Mouse (Mus musculus): ENCODE results near the gene Srrm2. TPM values are rescaled to one million over a fixed set of nuclear protein-coding genes. Genes with fewer than 3 reads are reported as not detected.

Srrm2 gene
- polyA plus RNA-seq, 1 experiment from 2014 or later: 744 TPM

DNA sequence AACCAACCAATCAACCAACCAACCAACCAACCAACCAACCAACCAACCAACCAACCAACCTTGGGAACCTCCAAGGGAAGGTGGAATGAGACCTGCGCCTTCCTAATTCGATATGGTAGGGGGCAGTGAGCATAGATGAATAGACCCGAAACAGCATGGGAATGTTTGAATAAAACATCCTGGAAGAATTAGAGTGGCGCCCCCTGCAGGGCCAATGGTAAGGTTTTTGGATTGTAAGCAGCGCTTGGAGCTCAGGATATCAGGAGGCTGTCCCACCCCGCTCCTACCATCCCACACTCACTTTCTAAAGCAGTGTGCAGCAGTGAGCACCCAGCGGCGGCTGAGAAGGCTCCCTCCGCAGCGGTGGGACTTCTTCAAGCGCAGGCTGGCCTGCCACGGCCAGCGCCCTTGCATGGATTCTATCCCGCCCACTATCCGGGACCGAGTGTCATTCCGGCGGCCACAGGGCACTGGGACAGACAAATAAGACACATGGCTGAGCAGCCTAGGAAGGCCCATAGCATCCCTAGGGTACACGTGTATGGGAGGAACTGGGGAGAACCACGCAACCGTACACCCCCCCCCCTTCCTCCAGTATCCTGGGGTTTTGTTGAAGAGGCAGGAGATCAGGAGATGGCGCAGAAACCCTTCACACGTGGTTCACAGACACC, 52.9 kb downstream of the Srrm2 start:
- Histone ChIP-seq H3K27ac (replicated peaks) (no peak overlapping the region), H3K36me3 (no peaks in the 10 kb centered on the region), H3K4me3 (no peak overlapping the region), H3K27me3 (peaks cover 20% of the 10 kb centered on the region; the same call in 1 of the 2 replicates), H3K9ac (replicated peaks) (no peak overlapping the region), H3K4me2 (replicated peaks) (peak overlapping the region; percentile 38; the same call in 1 of the 2 replicates), H3K9me3 (no peaks in the 10 kb centered on the region), H3K4me1 (no peaks in the 10 kb centered on the region)
- ATAC-seq (ENCODE audit: low FRiP score, low read depth): no peak
- 46% methylated on average over 23 of the region's 23 CpGs for WGBS

DNA sequence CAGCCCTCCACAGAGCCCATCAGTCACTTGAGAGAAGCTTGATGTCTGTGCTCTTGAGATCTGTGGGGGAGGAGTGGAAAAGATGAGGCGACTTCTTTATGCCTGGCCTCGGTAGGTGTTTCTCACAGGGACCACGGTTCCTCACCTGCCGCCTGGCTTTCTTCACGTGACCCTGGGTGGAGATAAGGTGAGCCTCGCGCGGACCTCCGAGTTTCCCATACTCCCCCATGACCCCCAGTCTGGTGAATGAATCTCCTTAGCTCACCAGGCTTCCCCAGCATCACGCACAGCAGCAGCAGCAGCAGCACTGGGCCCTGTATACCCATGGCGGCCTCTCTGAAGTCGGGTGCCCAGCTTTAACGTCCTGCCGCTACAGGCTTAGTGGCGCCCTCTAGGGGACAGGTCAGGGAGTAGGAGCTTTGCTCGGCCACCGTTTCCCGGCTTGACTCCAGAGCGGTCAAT, 53.5 kb downstream of the Srrm2 start, which contains the start of the genes Prss32 and Prss41:
Gene Prss32, plus strand, starts transcription at position 44 of the 462 bp plus-strand sequence.
Gene Prss41, minus strand, starts transcription at position 361 of the 462 bp plus-strand sequence.
- Histone ChIP-seq H3K9me3 (no peaks in the 10 kb centered on the region), H3K4me2 (replicated peaks) (peak within 1 kb of the TSS; percentile 38), H3K4me3 (peak within 1 kb of the TSS; percentile 19; the same call in 1 of the 2 replicates), H3K27ac (replicated peaks) (no peak within 1 kb of the TSS), H3K9ac (replicated peaks) (no peak within 1 kb of the TSS), H3K4me1 (no peaks in the 10 kb centered on the region), H3K36me3 (no peaks in the 10 kb centered on the region), H3K27me3 (peaks cover 20% of the 10 kb centered on the region; the same call in 1 of the 2 replicates)
- ATAC-seq (ENCODE audit: low FRiP score, low read depth): 0 out of 2 replicates have a peak, but pooled peaks have one; percentile 47
- 14% methylated on average over 19 of the region's 19 CpGs for WGBS

DNA sequence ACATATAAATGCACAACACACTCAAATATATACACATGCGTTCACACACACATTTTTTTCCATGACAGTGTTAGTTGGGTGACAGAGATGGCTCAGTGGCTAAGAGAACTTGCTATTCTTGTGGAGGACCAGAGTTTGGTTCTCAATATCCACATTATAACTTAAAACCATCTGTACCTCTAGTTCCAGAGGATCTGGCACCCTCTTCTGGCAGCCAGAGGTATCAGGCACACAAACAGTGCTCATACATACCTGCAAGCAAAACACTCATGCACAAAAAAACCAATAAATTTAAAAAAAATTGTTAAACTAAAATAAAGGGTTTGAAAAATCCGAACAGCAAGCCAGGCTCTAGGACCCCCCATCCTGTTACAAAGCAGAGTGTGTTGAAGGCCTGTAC, 59.7 kb downstream of the Srrm2 start:
- 67% methylated on average over 2 of the region's 2 CpGs for WGBS
- ATAC-seq (ENCODE audit: low FRiP score, low read depth): no peak
- H3K4me3 ChIP-seq: no peak overlapping the region

DNA sequence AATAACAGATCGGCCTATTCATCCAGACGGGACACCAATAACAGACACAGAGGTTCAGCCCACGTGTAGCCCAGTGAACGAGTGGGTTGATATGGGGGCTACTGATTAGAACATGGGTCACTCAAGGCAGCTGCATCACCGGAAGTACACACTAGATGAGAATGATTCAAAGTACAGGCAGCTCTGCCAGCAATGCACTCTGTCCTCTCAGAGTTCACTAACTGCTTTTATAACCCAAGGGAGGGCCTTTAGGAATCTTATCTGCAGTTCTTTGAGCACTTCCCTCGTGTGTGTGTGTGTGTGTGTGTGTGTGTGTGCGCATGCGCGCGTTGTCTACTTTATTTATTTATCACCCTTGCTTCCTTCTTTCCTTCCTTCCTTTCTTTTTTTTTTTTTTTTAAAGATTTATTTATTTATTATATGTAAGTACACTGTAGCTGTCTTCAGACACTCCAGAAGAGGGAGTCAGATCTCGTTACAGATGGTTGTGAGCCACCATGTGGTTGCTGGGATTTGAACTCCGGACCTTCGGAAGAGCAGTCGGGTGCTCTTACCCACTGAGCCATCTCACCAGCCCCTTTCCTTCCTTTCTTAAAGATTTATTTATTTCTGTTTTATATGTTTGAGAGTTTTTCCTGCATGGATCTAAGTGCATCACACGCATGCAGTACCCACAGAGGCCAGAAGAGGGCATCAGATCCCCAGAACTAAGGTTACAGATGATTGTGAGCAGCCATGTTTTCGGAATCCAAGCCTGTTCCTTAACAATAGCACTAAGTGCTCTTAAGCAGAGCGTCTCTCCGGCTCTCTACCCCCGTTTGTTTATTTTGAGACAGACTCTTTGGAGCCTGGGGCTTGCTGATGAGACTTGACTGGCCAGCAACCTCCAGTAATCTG, 60.8 kb downstream of the Srrm2 start:
- 0 out of 2 replicates have a peak, but pooled peaks have one; percentile 34 for ATAC-seq (ENCODE audit: low FRiP score, low read depth)
- WGBS: 61% methylated on average over 18 of the region's 19 CpGs
- no peak overlapping the region for H3K27ac ChIP-seq (replicated peaks)

More for the DNA sequence above, 59.7 kb downstream of the Srrm2 start:
- Histone ChIP-seq H3K4me2 (replicated peaks) (no peak overlapping the region), H3K9me3 (no peaks in the 10 kb centered on the region), H3K27me3 (peaks cover 4% of the 10 kb centered on the region; the same call in 1 of the 2 replicates), H3K4me1 (no peaks in the 10 kb centered on the region), H3K36me3 (no peaks in the 10 kb centered on the region), H3K9ac (replicated peaks) (no peak overlapping the region), H3K27ac (replicated peaks) (no peak overlapping the region)

DNA sequence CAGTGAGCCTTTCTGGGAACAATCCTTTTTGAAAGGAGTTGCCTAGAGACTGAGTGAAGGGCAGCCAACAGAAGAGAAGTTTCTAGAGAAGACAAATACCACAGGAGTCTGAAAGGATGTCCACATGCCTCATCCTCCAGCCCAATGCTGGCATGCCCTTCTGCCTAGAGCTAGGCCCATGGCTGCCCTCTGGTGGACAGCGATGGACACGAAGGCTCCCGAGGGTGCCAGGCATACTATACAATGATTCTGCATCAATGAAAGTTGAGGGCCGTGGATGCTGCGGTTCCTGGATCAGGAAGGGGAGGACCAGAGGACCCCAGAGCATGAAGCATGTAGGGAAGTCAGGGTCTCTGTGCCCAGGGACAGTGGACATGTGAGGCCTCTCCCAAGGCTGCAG, 63.0 kb downstream of the Srrm2 start:
- Histone ChIP-seq H3K36me3 (no peaks in the 10 kb centered on the region), H3K9me3 (no peaks in the 10 kb centered on the region), H3K4me1 (no peaks in the 10 kb centered on the region), H3K27me3 (no peaks in the 10 kb centered on the region; the same call in 1 of the 2 replicates), H3K27ac (replicated peaks) (no peak overlapping the region), H3K4me3 (no peak overlapping the region), H3K9ac (replicated peaks) (no peak overlapping the region), H3K4me2 (replicated peaks) (no peak overlapping the region)
- 31% methylated on average over 5 of the region's 5 CpGs for WGBS
- ATAC-seq (ENCODE audit: low FRiP score, low read depth): no peak

More for the DNA sequence above, 60.8 kb downstream of the Srrm2 start:
- no peak overlapping the region for H3K4me3 ChIP-seq
- H3K4me2 ChIP-seq (replicated peaks): no peak overlapping the region
- no peaks in the 10 kb centered on the region for H3K4me1 ChIP-seq
- no peaks in the 10 kb centered on the region for H3K36me3 ChIP-seq
- H3K9ac ChIP-seq (replicated peaks): no peak overlapping the region
- no peaks in the 10 kb centered on the region for H3K9me3 ChIP-seq
- H3K27me3 ChIP-seq: peaks cover 4% of the 10 kb centered on the region; the same call in 1 of the 2 replicates

DNA sequence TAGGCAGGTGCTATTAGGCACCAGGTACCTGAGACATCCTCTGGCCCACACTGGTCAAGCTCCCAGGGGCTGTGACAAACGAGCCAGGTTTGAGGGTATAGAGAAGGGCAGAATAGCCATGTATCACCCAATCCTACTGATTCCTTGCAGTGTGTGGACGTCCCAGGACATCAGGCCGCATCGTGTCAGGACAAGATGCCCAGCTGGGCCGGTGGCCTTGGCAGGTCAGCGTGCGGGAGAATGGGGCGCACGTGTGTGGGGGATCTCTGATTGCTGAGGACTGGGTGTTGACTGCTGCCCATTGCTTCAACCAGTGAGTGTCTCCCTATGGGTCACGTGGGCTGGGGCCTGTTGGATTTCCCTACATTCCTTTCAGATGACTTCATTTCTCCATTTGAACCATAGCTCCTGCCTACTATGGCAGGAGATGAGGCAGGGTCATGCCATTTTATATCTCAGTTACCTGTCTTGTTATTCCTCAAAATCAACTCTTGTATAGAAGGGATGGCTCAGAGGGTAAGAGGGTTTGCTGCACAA, 64.0 kb downstream of the Srrm2 start:
- Histone ChIP-seq H3K9me3 (no peaks in the 10 kb centered on the region), H3K9ac (replicated peaks) (no peak overlapping the region; the same call in 1 of the 2 replicates), H3K36me3 (no peaks in the 10 kb centered on the region), H3K27ac (replicated peaks) (no peak overlapping the region), H3K27me3 (no peaks in the 10 kb centered on the region; the same call in 1 of the 2 replicates), H3K4me3 (no peak overlapping the region), H3K4me1 (no peaks in the 10 kb centered on the region), H3K4me2 (replicated peaks) (no peak overlapping the region)
- 89% methylated on average over 10 of the region's 10 CpGs for WGBS
- no peak for ATAC-seq (ENCODE audit: low FRiP score, low read depth)

DNA sequence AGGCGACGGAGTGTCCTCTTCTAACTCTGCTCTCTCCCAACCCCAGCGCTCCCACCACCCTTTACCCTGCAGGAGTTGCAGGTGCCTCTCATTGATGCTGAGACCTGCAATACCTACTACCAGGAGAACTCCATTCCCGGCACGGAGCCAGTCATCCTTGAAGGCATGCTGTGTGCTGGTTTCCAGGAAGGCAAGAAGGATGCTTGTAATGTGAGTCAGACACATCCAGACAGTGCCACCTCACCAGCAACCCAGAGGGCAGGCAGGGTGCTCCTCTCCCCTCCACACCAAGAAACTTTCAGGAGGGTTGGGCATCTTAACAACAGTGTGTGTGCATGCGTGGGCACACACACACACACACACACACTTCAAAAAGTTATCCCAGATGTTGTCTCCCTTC, 66.9 kb downstream of the Srrm2 start:
- no peak for ATAC-seq (ENCODE audit: low FRiP score, low read depth)
- H3K9ac ChIP-seq (replicated peaks): no peak overlapping the region

DNA sequence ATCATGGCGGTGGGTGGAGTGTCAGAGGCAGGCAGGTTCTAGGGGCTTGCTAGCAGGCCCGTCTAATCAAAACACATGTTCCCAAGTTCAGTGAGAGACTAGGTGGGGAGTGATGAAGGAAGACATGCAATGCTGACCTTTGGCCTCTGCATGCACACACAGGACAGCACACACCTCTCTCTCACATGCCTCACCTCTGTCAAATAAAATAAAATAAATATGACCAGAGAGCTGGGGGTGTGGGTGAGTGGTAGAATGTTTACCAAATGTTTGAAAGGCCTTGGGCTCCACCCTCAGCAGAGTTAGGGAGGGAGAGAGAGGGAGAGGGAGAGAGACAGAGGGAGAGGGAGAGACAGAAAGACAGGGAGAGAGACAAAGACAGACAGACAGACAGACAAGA, 67.6 kb downstream of the Srrm2 start:
- H3K4me2 ChIP-seq (replicated peaks): no peak overlapping the region
- WGBS: 89% methylated on average over 2 of the region's 2 CpGs
- H3K9me3 ChIP-seq: no peaks in the 10 kb centered on the region
- ATAC-seq (ENCODE audit: low FRiP score, low read depth): no peak
- no peak overlapping the region for H3K9ac ChIP-seq (replicated peaks)
- no peak overlapping the region for H3K4me3 ChIP-seq
- no peaks in the 10 kb centered on the region for H3K27me3 ChIP-seq
- no peaks in the 10 kb centered on the region for H3K4me1 ChIP-seq
- H3K36me3 ChIP-seq: no peaks in the 10 kb centered on the region
- H3K27ac ChIP-seq (replicated peaks): no peak overlapping the region

More for the DNA sequence above, 66.9 kb downstream of the Srrm2 start:
- H3K4me3 ChIP-seq: no peak overlapping the region
- no peaks in the 10 kb centered on the region for H3K27me3 ChIP-seq
- H3K4me1 ChIP-seq: no peaks in the 10 kb centered on the region
- no peak overlapping the region for H3K27ac ChIP-seq (replicated peaks)
- no peaks in the 10 kb centered on the region for H3K9me3 ChIP-seq
- H3K4me2 ChIP-seq (replicated peaks): no peak overlapping the region
- H3K36me3 ChIP-seq: no peaks in the 10 kb centered on the region
- 82% methylated on average over 6 of the region's 6 CpGs for WGBS

DNA sequence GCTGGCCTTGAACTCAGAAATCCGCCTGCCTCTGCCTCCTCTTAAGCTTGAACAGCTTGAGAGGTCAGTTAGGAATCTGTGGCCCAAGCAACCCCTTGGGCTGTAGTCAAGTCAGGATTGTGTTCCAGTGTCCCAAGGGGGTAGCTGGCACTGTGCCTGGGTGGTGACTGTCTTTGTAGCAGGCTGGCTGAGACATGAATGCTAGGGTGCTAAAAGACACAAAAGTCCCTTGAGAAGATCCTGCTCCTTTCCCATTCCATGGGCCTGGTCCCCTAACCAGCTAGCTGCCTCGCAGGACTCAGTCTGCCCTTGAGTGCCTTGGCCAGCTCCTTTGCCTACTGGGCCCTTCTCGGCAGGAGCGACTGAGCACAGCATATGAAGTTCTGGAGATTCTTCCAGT, 72.6 kb downstream of the Srrm2 start:
- H3K9me3 ChIP-seq: no peaks in the 10 kb centered on the region
- H3K4me2 ChIP-seq (replicated peaks): no peak overlapping the region
- no peak for ATAC-seq (ENCODE audit: low FRiP score, low read depth)
- no peak overlapping the region for H3K9ac ChIP-seq (replicated peaks)
- no peak overlapping the region for H3K27ac ChIP-seq (replicated peaks)
- 80% methylated on average over 4 of the region's 4 CpGs for WGBS
- no peak overlapping the region for H3K4me3 ChIP-seq
- no peaks in the 10 kb centered on the region for H3K27me3 ChIP-seq
- no peaks in the 10 kb centered on the region for H3K36me3 ChIP-seq
- no peaks in the 10 kb centered on the region for H3K4me1 ChIP-seq

DNA sequence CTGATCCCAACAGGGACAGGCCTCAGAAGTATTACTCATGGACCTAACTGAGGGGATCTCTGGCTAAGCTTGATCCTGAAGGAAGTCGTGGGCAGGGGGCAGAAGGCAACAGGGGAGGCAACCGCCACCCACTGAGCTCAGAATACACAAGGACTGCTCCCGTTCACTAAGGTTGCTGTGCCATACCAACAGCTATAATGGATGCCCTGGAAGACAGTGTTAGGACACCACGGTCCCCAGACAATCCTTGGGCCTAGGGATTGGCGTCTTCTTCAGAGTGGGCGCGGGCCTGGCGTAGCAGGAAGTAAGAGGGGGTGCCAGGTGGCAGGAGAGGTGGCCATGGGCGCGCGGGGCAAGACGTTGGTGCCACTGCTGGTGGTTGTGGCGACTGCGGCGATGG, 77.4 kb downstream of the Srrm2 start, which contains the start of gene Prss21:
Gene Prss21, plus strand, starts transcription at position 301 of the 400 bp plus-strand sequence.
- no peaks in the 10 kb centered on the region for H3K4me1 ChIP-seq
- ATAC-seq (ENCODE audit: low FRiP score, low read depth): no peak
- H3K9me3 ChIP-seq: no peaks in the 10 kb centered on the region
- H3K4me3 ChIP-seq: no peak within 1 kb of the TSS
- no peak within 1 kb of the TSS for H3K9ac ChIP-seq (replicated peaks)
- WGBS: 80% methylated on average over 15 of the region's 15 CpGs
- no peak within 1 kb of the TSS for H3K4me2 ChIP-seq (replicated peaks)
- H3K36me3 ChIP-seq: no peaks in the 10 kb centered on the region
- H3K27me3 ChIP-seq: no peaks in the 10 kb centered on the region
- no peak within 1 kb of the TSS for H3K27ac ChIP-seq (replicated peaks)

DNA sequence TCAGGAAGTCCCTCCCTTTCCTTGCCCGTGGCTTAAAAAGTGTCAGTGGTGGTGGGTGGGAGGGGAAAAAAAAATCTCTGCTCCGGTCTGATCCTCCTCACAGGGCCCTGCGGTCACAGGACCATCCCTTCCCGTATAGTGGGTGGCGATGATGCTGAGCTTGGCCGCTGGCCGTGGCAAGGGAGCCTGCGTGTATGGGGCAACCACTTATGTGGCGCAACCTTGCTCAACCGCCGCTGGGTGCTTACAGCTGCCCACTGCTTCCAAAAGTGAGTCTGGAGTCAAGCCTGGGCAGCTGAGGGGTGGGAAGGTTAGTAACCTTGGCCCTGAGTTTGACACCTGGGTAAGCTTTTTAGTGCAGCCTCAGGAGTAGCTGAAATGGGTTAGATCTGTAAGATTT, 78.2 kb downstream of the Srrm2 start:
- WGBS: 88% methylated on average over 11 of the region's 11 CpGs
- Histone ChIP-seq H3K9me3 (no peaks in the 10 kb centered on the region), H3K27me3 (no peaks in the 10 kb centered on the region), H3K36me3 (no peaks in the 10 kb centered on the region), H3K4me3 (no peak overlapping the region), H3K27ac (replicated peaks) (no peak overlapping the region), H3K9ac (replicated peaks) (no peak overlapping the region), H3K4me2 (replicated peaks) (no peak overlapping the region), H3K4me1 (no peaks in the 10 kb centered on the region)
- no peak for ATAC-seq (ENCODE audit: low FRiP score, low read depth)
